Mouse (Mus musculus) CH12.LX (cell line): ENCODE measurements around the gene Flg2.

Source experiments
- CHD1 ChIP-seq: IDR thresholded peaks from 2 replicates; pipeline ENCODE4 v1.6.1; 2012; ENCODE audit warnings: low read depth, low read length, improper control_type of control experiment, inconsistent platforms
- CTCF ChIP-seq, 2 experiments: IDR thresholded peaks in 1 of 2; conservative IDR thresholded peaks in 1 of 2; 2 replicates each; pipeline ENCODE4 v1.5.1; 2011 to 2012; ENCODE audit warnings: low read depth in 2 of 2, low read length in 2 of 2, improper control_type of control experiment in 1 of 2, inconsistent platforms in 1 of 2, mild to moderate bottlenecking in 1 of 2, moderate library complexity in 1 of 2
- E2F4 ChIP-seq: IDR thresholded peaks from 2 replicates; pipeline ENCODE4 v1.6.1; 2011; ENCODE audit warnings: low read depth, low read length, improper control_type of control experiment; ENCODE audit not compliant: insufficient replicate concordance
- ELF1 ChIP-seq: IDR thresholded peaks from 2 replicates; pipeline ENCODE4 v1.6.1; 2014; ENCODE audit warnings: low read depth, mild to moderate bottlenecking, inconsistent platforms, low read length, improper control_type of control experiment
- HCFC1 ChIP-seq: IDR thresholded peaks from 2 replicates; pipeline ENCODE4 v1.6.1; 2012; ENCODE audit warnings: low read depth, mild to moderate bottlenecking, inconsistent platforms, low read length, improper control_type of control experiment
- JUND ChIP-seq: conservative IDR thresholded peaks from 2 replicates; pipeline ENCODE4 v1.6.1; 2011; ENCODE audit warnings: low read depth, low read length, improper control_type of control experiment
- MAZ ChIP-seq: IDR thresholded peaks from 2 replicates; pipeline ENCODE4 v1.6.1; 2012; ENCODE audit warnings: low read depth, mild to moderate bottlenecking, inconsistent platforms, low read length, improper control_type of control experiment, moderate library complexity
- MXI1 ChIP-seq: IDR thresholded peaks from 2 replicates; pipeline ENCODE4 v1.6.1; 2011; ENCODE audit warnings: mild to moderate bottlenecking, low read depth, low read length, improper control_type of control experiment
- NELFE ChIP-seq: IDR thresholded peaks from 2 replicates; pipeline ENCODE4 v1.6.1; 2011; ENCODE audit warnings: low read depth, low read length, improper control_type of control experiment
- POLR2A ChIP-seq: IDR thresholded peaks from 2 replicates; pipeline ENCODE4 v1.6.1; 2011; ENCODE audit warnings: low read depth, mild to moderate bottlenecking, improper control_type of control experiment, low read length
- USF1 ChIP-seq: IDR thresholded peaks from 2 replicates; pipeline ENCODE4 v1.6.1; 2014; ENCODE audit warnings: low read depth, mild to moderate bottlenecking, inconsistent platforms, low read length, improper control_type of control experiment
- ZC3H11A ChIP-seq: IDR thresholded peaks from 2 replicates; pipeline ENCODE4 v1.6.1; 2012; ENCODE audit warnings: low read depth, mild to moderate bottlenecking, inconsistent platforms, low read length, improper control_type of control experiment
- ZMIZ1 ChIP-seq: IDR thresholded peaks from 2 replicates; pipeline ENCODE4 v1.6.1; 2012; ENCODE audit warnings: low read depth, mild to moderate bottlenecking, inconsistent platforms, low read length, improper control_type of control experiment

GRCm38 (mm10) chr3:93162502-93162901, 34.6 kb upstream of the Flg2 start:
- TF ChIP-seq USF1 = no peak
- no peak for TF ChIP-seq ELF1
- no peak for TF ChIP-seq CTCF (conservative IDR thresholded peaks at IDR 0.05 in 1 of 2, IDR thresholded peaks at IDR 0.05 in 1 of 2; ENCODE audit: low read depth in 2 of 2, low read length in 2 of 2)
- no peak for TF ChIP-seq JUND
- TF ChIP-seq MXI1 = no peak
- TF ChIP-seq ZMIZ1 = no peak
- no peak for TF ChIP-seq ZC3H11A
- TF ChIP-seq NELFE = no peak
- TF ChIP-seq HCFC1 = no peak
- TF ChIP-seq CHD1 = no peak
- TF ChIP-seq E2F4 = no peak
- TF ChIP-seq POLR2A = no peak
- TF ChIP-seq MAZ = no peak
